Mouse (Mus musculus) limb, embryonic 12.5 days (tissue): Measurements from ENCODE around the gene Tmem88b. TPM values are rescaled to one million over a fixed set of nuclear protein-coding genes. Genes with fewer than 3 reads are reported as not detected.

ENCODE experiments used
- ATAC-seq: fragments of 200-750 bp; cut with Nextera tagmentation; 2 replicates; pipeline ENCODE4 v1.8.0; 2017; ENCODE audit warnings: low read depth, moderate TSS enrichment; ENCODE audit not compliant: insufficient number of reproducible peaks, insufficient read depth, low FRiP score, low TSS enrichment
- H3K27ac ChIP-seq: fragments of 300-500 bp; sonication (generic); 2 replicates; pipeline ENCODE4 v1.5.1; 2016; ENCODE audit warnings: mild to moderate bottlenecking, moderate library complexity
- H3K27me3 ChIP-seq: fragments of 300-500 bp; sonication (generic); 2 replicates; pipeline ENCODE4 v1.6.1; 2016; ENCODE audit warnings: mild to moderate bottlenecking, moderate library complexity
- H3K36me3 ChIP-seq: fragments of 300-500 bp; sonication (generic); 2 replicates; pipeline ENCODE4 v1.6.1; 2016; ENCODE audit warnings: mild to moderate bottlenecking, moderate library complexity
- H3K4me1 ChIP-seq: fragments of 300-500 bp; sonication (generic); replicated peaks from 2 replicates; pipeline ENCODE4 v1.6.1; 2016
- H3K4me2 ChIP-seq: fragments of 300-500 bp; sonication (generic); 2 replicates; pipeline ENCODE4 v1.6.1; 2016; ENCODE audit warnings: mild to moderate bottlenecking, moderate library complexity
- H3K4me3 ChIP-seq: fragments of 300-500 bp; sonication (generic); replicated peaks from 2 replicates; pipeline ENCODE4 v1.5.1; 2016; ENCODE audit warnings: mild to moderate bottlenecking
- H3K9ac ChIP-seq: fragments of 300-500 bp; sonication (generic); replicated peaks from 2 replicates; pipeline ENCODE4 v1.6.1; 2016; ENCODE audit warnings: mild to moderate bottlenecking, moderate library complexity
- H3K9me3 ChIP-seq: fragments of 300-500 bp; sonication (generic); 2 replicates; pipeline ENCODE4 v1.6.1; 2016; ENCODE audit warnings: mild to moderate bottlenecking, moderate library complexity
- WGBS: fragments of 180-500 bp; shearing (Covaris S2); methylation state at CpG from one replicate; pipeline ENCODE4 v1.1.7; 2016; 5-methylcytosine and 5-hydroxymethylcytosine counted together
- polyA plus RNA-seq: library from polyadenylated mRNA; unstranded; fragments of >200 nt; fragmentation: Nextera tagmentation; extraction: Ambion mirVana; gene quantifications from 2 replicates; pipeline ENCODE4 v1.2.1, GENCODE M21; 2016

Gene Tmem88b
- polyA plus RNA-seq, 1 experiment from 2014 or later: 0.50 TPM

- WGBS: under 1% methylated on average over 49 of the region's 49 CpGs
- Histone ChIP-seq H3K4me2 (peak overlapping the region; percentile 82), H3K9ac (peak overlapping the region; percentile 99), H3K27me3 (no peaks in the 10 kb centered on the region), H3K27ac (peak overlapping the region; percentile 94), H3K36me3 (peaks cover 76% of the 10 kb centered on the region), H3K4me1 (peaks cover 22% of the 10 kb centered on the region), H3K4me3 (peak overlapping the region; percentile 99), H3K9me3 (no peaks in the 10 kb centered on the region)
- peak; percentile 43; the same call in 1 of the 2 replicates for ATAC-seq
These were observed 27.0 kb upstream of the Tmem88b start for GRCm38 (mm10) chr4:155812665-155813181.

DNA sequence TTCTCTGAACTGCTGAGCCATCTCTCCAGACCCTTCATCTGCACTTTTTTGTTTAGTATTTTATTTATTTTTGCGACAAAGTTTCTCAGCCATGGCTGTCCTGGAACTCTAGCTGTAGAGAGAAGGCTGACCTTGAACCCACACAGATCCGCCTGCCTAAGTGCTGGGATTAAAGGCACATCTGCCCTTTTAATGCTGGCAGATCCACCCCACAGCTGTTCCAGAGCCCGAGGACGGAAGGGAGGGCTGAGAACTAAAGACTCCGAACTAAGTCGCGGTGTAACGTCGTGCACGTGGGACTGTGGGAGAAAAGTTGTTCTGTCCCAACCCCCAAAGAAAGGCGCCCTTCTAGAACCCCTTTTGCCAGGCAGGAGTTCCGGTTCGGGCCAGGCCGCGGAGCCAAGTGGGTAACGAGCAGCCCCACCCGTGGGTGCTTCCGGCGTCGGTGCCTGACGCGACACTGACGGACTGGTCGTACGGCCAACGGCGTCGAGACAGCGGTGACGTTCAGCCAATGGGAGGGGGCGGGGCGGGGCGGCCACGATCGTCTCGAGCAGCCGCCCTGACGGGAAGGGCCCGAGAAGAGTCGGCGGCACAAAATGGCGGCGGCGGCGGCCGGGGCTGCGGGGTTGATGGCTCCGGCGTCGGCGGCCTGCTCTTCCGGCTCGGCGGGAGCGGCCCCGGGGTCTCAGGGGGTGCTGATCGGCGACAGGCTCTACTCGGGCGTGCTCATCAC lies 26.4 kb upstream of the Tmem88b start, which contains the start of gene Ccnl2:
Gene Ccnl2 (plus strand): TSS at position 561 of the 736 bp plus-strand sequence.
- Histone ChIP-seq H3K36me3 (peaks cover 76% of the 10 kb centered on the region), H3K27me3 (no peaks in the 10 kb centered on the region), H3K9ac (peak within 1 kb of the TSS; percentile 99), H3K4me1 (peaks cover 22% of the 10 kb centered on the region), H3K4me3 (peak within 1 kb of the TSS; percentile 99), H3K27ac (peak within 1 kb of the TSS; percentile 94), H3K4me2 (peak within 1 kb of the TSS; percentile 82), H3K9me3 (no peaks in the 10 kb centered on the region)
- 1% methylated on average over 60 of the region's 60 CpGs for WGBS
- peak; percentile 98 for ATAC-seq

GRCm38 (mm10) chr4:155807841-155808240 lies 22.2 kb upstream of the Tmem88b start:
- no peak overlapping the region for H3K4me2 ChIP-seq
- no peaks in the 10 kb centered on the region for H3K9me3 ChIP-seq
- peaks cover 20% of the 10 kb centered on the region for H3K4me1 ChIP-seq
- WGBS: 87% methylated on average over 3 of the region's 3 CpGs
- no peak overlapping the region for H3K9ac ChIP-seq
- H3K27me3 ChIP-seq: no peaks in the 10 kb centered on the region
- H3K27ac ChIP-seq: no peak overlapping the region
- ATAC-seq: no peak
- no peak overlapping the region for H3K4me3 ChIP-seq
- H3K36me3 ChIP-seq: peaks cover 65% of the 10 kb centered on the region

DNA sequence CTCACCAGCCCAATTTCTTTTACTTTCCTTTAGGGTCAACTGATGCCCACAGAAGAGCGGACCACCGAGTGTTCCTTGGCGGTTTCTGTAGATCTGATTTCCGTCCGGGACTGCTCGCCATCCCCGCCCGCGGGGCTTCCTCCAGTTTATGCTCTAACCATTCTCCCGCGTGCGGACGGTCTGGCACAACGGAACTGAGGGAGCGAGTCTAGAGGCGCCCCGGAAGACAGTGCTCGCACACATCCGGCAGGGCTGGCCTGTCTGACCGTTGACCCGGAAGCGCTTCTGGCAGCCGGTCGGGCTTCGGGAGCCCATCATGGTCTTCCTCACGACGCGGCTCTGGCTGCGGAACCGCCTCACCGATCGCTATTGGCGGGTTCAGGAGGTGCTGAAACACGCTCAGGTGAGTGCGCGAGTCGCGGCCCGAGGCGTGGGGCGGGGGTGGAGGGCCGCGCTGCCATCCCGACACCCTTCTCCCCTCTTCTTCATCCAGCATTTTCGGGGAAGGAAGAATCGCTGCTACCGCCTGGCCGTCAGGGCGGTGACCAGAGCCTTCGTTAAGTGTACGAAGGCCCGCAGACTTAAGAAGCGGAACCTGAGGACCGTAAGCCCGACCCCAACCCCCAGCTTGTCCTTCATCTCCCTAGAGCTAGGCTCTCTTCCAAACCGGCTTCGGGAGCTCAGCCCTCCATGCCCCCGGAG lies 17.8 kb upstream of the Tmem88b start:
- peak overlapping the region; percentile 77 for H3K4me2 ChIP-seq
- no peaks in the 10 kb centered on the region for H3K27me3 ChIP-seq
- peak overlapping the region; percentile 95 for H3K4me3 ChIP-seq
- WGBS: under 1% methylated on average over 57 of the region's 58 CpGs
- peak; percentile 91 for ATAC-seq
- H3K9ac ChIP-seq: peak overlapping the region; percentile 84
- peaks cover 14% of the 10 kb centered on the region for H3K4me1 ChIP-seq
- H3K9me3 ChIP-seq: no peaks in the 10 kb centered on the region
- H3K27ac ChIP-seq: peak overlapping the region; percentile 75; the same call in 1 of the 2 replicates
- peaks cover 37% of the 10 kb centered on the region for H3K36me3 ChIP-seq

DNA sequence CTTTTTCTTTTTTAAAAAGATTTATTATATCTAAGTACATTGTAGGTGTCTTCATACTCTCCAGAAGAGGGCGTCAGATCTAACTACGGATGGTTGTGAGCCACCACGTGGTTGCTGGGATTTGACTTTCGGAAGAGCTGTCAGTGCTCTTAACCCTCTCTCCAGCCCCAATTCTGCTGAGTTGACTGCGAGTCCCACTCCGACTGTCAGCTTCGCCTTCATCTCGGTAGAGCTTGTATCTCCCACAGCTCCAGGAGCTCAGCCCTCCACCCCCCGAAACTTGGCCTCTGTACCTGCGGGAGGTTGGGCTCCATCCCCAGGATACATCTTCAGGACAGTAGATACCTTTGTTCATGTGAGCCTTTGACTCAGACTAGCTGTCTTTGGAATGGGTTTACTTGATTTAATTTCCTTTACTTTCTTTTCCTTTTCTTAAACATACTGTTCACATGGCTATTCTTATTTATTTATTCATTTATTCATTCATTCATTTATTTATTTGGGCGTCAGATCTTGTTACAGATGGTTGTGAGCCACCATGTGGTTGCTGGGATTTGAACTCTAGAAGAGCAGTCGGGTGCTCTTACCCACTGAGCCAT lies 17.2 kb upstream of the Tmem88b start, which contains the start of gene Mrpl20:
Gene Mrpl20 (plus strand): TSS at position 138 of the 599 bp plus-strand sequence.
- 13% methylated on average over 12 of the region's 12 CpGs for WGBS
- ATAC-seq: peak; percentile 63; the same call in 1 of the 2 replicates

GRCm38 (mm10) chr4:155802075-155802474 lies 16.4 kb upstream of the Tmem88b start:
- H3K36me3 ChIP-seq: peaks cover 23% of the 10 kb centered on the region
- H3K9ac ChIP-seq: no peak overlapping the region
- H3K4me2 ChIP-seq: no peak overlapping the region
- H3K9me3 ChIP-seq: no peaks in the 10 kb centered on the region
- no peak overlapping the region for H3K27ac ChIP-seq
- H3K4me3 ChIP-seq: no peak overlapping the region
- no peak for ATAC-seq
- peaks cover 14% of the 10 kb centered on the region for H3K4me1 ChIP-seq
- no peaks in the 10 kb centered on the region for H3K27me3 ChIP-seq
- 100% methylated on average over 1 of the region's 1 CpGs for WGBS

More for the DNA sequence above, 17.2 kb upstream of the Tmem88b start, which contains the start of gene Mrpl20:
- peak within 1 kb of the TSS; percentile 75; the same call in 1 of the 2 replicates for H3K27ac ChIP-seq
- H3K9ac ChIP-seq: peak within 1 kb of the TSS; percentile 84
- H3K4me2 ChIP-seq: peak within 1 kb of the TSS; percentile 77
- no peaks in the 10 kb centered on the region for H3K9me3 ChIP-seq
- H3K36me3 ChIP-seq: peaks cover 31% of the 10 kb centered on the region
- H3K4me1 ChIP-seq: peaks cover 14% of the 10 kb centered on the region
- H3K27me3 ChIP-seq: no peaks in the 10 kb centered on the region
- H3K4me3 ChIP-seq: peak within 1 kb of the TSS; percentile 95

GRCm38 (mm10) chr4:155793730-155794129 lies 8.1 kb upstream of the Tmem88b start:
- Histone ChIP-seq H3K4me2 (no peak overlapping the region), H3K9ac (no peak overlapping the region), H3K27ac (no peak overlapping the region), H3K9me3 (no peaks in the 10 kb centered on the region), H3K4me1 (no peaks in the 10 kb centered on the region), H3K27me3 (peaks cover 18% of the 10 kb centered on the region), H3K4me3 (no peak overlapping the region), H3K36me3 (no peaks in the 10 kb centered on the region)
- no peak for ATAC-seq
- WGBS: 80% methylated on average over 2 of the region's 2 CpGs

DNA sequence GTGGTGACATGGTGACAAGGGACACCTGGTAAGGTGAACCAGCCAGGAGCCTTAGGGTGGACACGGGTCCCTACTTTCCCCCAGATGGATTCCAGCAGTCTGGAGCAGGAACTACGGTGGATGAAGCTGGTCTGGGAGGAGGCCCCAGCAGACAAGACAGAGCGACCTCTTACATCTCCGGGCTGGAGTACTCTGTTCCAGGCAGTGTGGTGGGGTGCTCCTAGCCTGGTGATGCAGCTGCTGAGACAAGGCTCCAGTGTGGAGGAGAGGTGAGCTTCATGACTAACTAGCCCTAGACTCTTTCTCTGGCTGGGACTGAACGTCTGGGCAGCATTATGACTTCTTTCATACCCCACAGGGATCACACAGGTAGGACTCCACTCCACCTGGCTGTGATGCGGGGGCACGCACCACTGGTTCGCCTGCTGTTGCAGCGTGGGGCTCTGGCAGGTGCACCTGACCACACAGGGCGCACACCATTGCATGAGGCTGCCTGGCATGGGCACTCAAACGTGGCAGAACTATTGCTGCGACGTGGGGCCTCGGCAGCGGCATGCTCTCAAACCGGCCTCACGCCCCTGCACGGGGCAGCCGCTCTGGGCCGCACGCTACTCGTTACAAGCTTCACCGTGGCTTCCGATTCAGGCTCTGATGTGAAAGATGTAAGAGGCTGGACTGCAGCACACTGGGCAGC lies 5.7 kb upstream of the Tmem88b start:
- H3K27ac ChIP-seq: no peak overlapping the region
- ATAC-seq: no peak
- H3K9me3 ChIP-seq: no peaks in the 10 kb centered on the region
- H3K4me1 ChIP-seq: no peaks in the 10 kb centered on the region
- no peak overlapping the region; the same call in 1 of the 2 replicates for H3K9ac ChIP-seq
- peaks cover 18% of the 10 kb centered on the region for H3K27me3 ChIP-seq
- H3K4me3 ChIP-seq: no peak overlapping the region
- 75% methylated on average over 24 of the region's 24 CpGs for WGBS
- no peak overlapping the region for H3K4me2 ChIP-seq
- H3K36me3 ChIP-seq: no peaks in the 10 kb centered on the region

DNA sequence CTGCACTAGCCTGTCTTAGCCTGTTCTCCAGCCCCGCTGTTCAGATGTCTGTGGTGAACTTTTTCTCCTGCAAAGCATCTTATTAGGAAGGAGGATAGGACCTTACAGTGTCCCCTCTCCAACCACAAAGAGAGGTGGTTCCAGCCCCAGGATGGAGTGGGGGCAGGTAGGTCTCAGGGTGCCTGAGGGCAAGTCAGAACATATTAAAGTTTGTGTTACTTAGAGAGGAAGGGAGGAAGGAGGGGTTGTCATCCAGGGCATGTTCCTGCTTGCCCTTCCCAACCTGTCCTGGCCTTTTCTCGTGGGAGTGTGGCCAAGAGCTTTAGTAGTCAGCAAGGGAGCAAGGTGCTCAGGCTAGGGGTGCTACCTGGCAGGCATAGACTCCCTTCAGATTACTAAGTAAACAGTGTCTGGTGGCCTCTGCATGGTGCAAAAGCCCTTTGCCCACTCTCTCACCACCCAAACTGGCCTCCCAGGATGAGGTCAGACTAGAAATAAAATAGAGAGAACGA lies 5.0 kb upstream of the Tmem88b start:
- WGBS: 56% methylated on average over 3 of the region's 3 CpGs
- H3K4me1 ChIP-seq: no peaks in the 10 kb centered on the region
- H3K27me3 ChIP-seq: peaks cover 18% of the 10 kb centered on the region
- H3K27ac ChIP-seq: no peak overlapping the region
- H3K9ac ChIP-seq: no peak overlapping the region; the same call in 1 of the 2 replicates
- ATAC-seq: no peak
- no peaks in the 10 kb centered on the region for H3K9me3 ChIP-seq
- H3K4me3 ChIP-seq: no peak overlapping the region
- H3K4me2 ChIP-seq: no peak overlapping the region
- no peaks in the 10 kb centered on the region for H3K36me3 ChIP-seq

- Histone ChIP-seq H3K9ac (no peak within 1 kb of the TSS; the same call in 1 of the 2 replicates), H3K9me3 (no peaks in the 10 kb centered on the region), H3K27ac (no peak within 1 kb of the TSS), H3K27me3 (peaks cover 18% of the 10 kb centered on the region), H3K36me3 (no peaks in the 10 kb centered on the region), H3K4me1 (no peaks in the 10 kb centered on the region), H3K4me2 (no peak within 1 kb of the TSS), H3K4me3 (no peak within 1 kb of the TSS)
- WGBS: 83% methylated on average over 3 of the region's 3 CpGs
- ATAC-seq: no peak
These were observed 4.4 kb upstream of the Tmem88b start, which contains the start of gene Ankrd65 for GRCm38 (mm10) chr4:155790021-155790489. Ankrd65 (plus strand) TSS chr4:155790439.
